Mouse (Mus musculus) liver, embryonic 14.5 days (tissue): Measurements from ENCODE around the gene Angel1.

Experiments used
- CTCF ChIP-seq: IDR thresholded peaks from 2 replicates; pipeline ENCODE4 v1.5.1; 2016; ENCODE audit warnings: antibody characterized with exemption, low read depth, control low read depth
- EP300 ChIP-seq: IDR thresholded peaks from 2 replicates; pipeline ENCODE4 v1.6.1; 2016; ENCODE audit warnings: antibody characterized with exemption, low read depth

DNA sequence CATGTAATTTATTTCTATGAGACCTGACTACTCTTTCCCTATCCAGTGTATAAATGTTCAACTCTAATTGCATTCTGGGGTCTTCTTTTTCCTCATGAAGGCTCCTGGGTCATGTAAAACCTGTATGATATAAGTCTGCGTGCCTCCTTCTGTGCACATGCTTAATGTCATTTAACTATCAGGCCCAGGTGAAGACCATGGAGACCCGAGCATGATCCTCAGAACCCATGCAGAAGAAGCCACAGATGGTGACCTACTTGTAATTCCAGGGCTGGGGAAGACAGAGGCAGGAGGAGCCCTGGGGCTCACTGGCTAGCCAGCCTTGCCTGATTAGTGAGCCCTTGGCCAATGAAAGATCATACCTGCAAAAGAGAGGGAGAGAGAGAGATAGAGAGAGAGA is 65.8 kb downstream of the Angel1 start:
- TF ChIP-seq CTCF (no peak), EP300 (no peak)
